Mouse (Mus musculus): ENCODE measurements around the gene Lmod3. TPM values are rescaled to one million over a fixed set of nuclear protein-coding genes. Genes with fewer than 3 reads are reported as not detected.
"Not testable (repeated sequence)": the region's sequence is repeated elsewhere in the genome, so short reads cannot be mapped to it uniquely, and the experiment has no call there.

The Lmod3 gene
- polyA plus RNA-seq, 1 experiment from 2014 or later = 0.42 TPM

DNA sequence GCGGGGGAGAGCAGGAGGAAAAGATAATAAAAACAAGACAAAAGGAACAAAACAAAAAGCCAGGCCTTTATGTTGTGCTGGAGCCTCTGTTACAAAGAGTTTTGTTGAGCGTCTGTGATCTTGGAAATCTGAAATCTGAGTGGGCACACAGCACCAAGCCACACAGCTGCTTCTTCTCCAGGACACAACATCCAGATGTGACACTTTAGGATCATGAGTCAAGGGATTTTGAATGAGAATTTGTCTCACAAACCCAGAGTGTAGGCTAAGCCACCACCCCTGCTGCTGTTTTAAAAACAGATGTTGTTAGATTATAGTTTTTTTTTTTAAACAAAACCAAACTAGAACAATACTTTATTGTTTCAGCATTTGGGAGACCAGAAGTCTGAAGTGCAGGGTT lies 19.8 kb upstream of the Lmod3 start:
- WGBS = 61% methylated on average over 2 of the region's 2 CpGs

DNA sequence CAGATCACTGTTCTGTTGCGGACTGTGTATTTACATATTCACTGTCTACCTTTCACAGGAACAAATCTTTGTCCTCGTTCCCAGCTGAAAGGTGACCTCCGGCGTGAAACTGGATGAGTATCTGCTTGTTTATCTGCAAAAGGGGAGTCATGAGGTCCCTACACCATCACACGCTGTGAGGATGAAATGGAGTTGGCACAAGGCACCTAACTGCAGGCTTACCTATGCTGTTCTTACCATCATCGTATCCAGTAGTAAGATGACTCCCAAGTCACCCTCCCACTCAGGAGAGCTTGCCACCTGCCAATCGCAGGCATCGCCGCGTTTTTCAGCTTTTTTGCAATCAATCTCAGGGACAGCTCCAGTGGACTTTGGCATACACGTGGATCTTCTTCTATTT lies 17.0 kb upstream of the Lmod3 start:
- no peak for ATAC-seq (ENCODE audit: low FRiP score)
- no peaks in the 10 kb centered on the region for H3K27me3 ChIP-seq (ENCODE audit: control insufficient read depth, insufficient read depth, low read length)
- H3K9me3 ChIP-seq (ENCODE audit: control insufficient read depth, low read length) = no peaks in the 10 kb centered on the region
- no peak for DNase-seq (ENCODE audit: low spot score)
- H3K4me2 ChIP-seq (replicated peaks; ENCODE audit: low read depth, low read length) = no peak overlapping the region
- 85% methylated on average over 11 of the region's 11 CpGs for WGBS
- no peaks in the 10 kb centered on the region for H3K4me1 ChIP-seq (replicated peaks; ENCODE audit: control insufficient read depth, insufficient read depth, low read length)
- H3K27ac ChIP-seq (ENCODE audit: low read depth, low read length) = no peak overlapping the region
- no peak overlapping the region for H3K4me3 ChIP-seq (ENCODE audit: low read depth, low read length)
- no peaks in the 10 kb centered on the region for H3K36me3 ChIP-seq (ENCODE audit: control insufficient read depth, insufficient read depth, low read length)
- no peak overlapping the region for H3K9ac ChIP-seq (ENCODE audit: low read depth, low read length)

More for the DNA sequence above, 19.8 kb upstream of the Lmod3 start:
- Histone ChIP-seq H3K36me3 (ENCODE audit: control insufficient read depth, insufficient read depth, low read length) (no peaks in the 10 kb centered on the region), H3K9me3 (ENCODE audit: control insufficient read depth, low read length) (no peaks in the 10 kb centered on the region), H3K4me1 (replicated peaks; ENCODE audit: control insufficient read depth, insufficient read depth, low read length) (no peaks in the 10 kb centered on the region), H3K27ac (ENCODE audit: low read depth, low read length) (no peak overlapping the region), H3K27me3 (ENCODE audit: control insufficient read depth, insufficient read depth, low read length) (no peaks in the 10 kb centered on the region), H3K9ac (ENCODE audit: low read depth, low read length) (no peak overlapping the region), H3K4me2 (replicated peaks; ENCODE audit: low read depth, low read length) (no peak overlapping the region), H3K4me3 (ENCODE audit: low read depth, low read length) (no peak overlapping the region)
- DNase-seq (ENCODE audit: low spot score) (no peak), ATAC-seq (ENCODE audit: low FRiP score) (no peak)

DNA sequence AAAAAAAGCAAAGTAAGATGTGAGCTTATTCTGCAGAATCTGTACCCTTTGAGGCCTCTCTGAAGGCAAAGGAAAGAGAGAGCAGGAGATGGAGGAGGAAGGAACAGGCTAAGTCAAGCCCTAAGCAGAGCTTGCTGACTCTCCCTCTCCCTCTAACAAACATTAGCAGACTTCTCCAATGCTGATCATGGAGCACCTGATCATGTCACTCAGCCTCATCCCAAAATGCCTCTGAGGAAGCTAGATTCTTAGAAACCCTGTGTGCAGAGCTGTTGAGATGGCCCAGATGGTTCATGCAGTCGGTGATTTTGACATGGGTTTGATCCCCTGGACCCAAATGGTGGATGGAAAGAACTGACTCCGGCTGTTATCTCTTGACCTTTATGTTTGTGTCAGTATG lies 14.6 kb upstream of the Lmod3 start:
- Histone ChIP-seq H3K4me3 (ENCODE audit: low read depth, low read length) (no peak overlapping the region), H3K27me3 (ENCODE audit: control insufficient read depth, insufficient read depth, low read length) (no peaks in the 10 kb centered on the region), H3K27ac (ENCODE audit: low read depth, low read length) (no peak overlapping the region), H3K4me1 (replicated peaks; ENCODE audit: control insufficient read depth, insufficient read depth, low read length) (no peaks in the 10 kb centered on the region), H3K9me3 (ENCODE audit: control insufficient read depth, low read length) (no peaks in the 10 kb centered on the region), H3K9ac (ENCODE audit: low read depth, low read length) (no peak overlapping the region), H3K4me2 (replicated peaks; ENCODE audit: low read depth, low read length) (no peak overlapping the region), H3K36me3 (ENCODE audit: control insufficient read depth, insufficient read depth, low read length) (no peaks in the 10 kb centered on the region)
- 98% methylated on average over 2 of the region's 2 CpGs for WGBS
- no peak for DNase-seq (ENCODE audit: low spot score)
- ATAC-seq (ENCODE audit: low FRiP score) = no peak

- Histone ChIP-seq H3K9me3 (ENCODE audit: control insufficient read depth, low read length) (no peaks in the 10 kb centered on the region), H3K27me3 (ENCODE audit: control insufficient read depth, insufficient read depth, low read length) (no peaks in the 10 kb centered on the region), H3K9ac (ENCODE audit: low read depth, low read length) (no peak overlapping the region), H3K4me3 (ENCODE audit: low read depth, low read length) (no peak overlapping the region), H3K36me3 (ENCODE audit: control insufficient read depth, insufficient read depth, low read length) (no peaks in the 10 kb centered on the region), H3K4me1 (replicated peaks; ENCODE audit: control insufficient read depth, insufficient read depth, low read length) (no peaks in the 10 kb centered on the region), H3K4me2 (replicated peaks; ENCODE audit: low read depth, low read length) (no peak overlapping the region), H3K27ac (ENCODE audit: low read depth, low read length) (no peak overlapping the region)
- ATAC-seq (ENCODE audit: low FRiP score) (no peak), DNase-seq (ENCODE audit: low spot score) (no peak)
- WGBS = 77% methylated on average over 4 of the region's 4 CpGs
Observed at GRCm38 (mm10) chr6:97266661-97267060, 14.1 kb upstream of the Lmod3 start.

GRCm38 (mm10) chr6:97265705-97266104 lies 13.1 kb upstream of the Lmod3 start:
- WGBS = 87% methylated on average over 3 of the region's 3 CpGs
- no peak for DNase-seq (ENCODE audit: low spot score)

GRCm38 (mm10) chr6:97265240-97265639 lies 12.7 kb upstream of the Lmod3 start:
- no peak overlapping the region for H3K4me3 ChIP-seq (ENCODE audit: low read depth, low read length)
- WGBS = 78% methylated on average over 8 of the region's 8 CpGs
- DNase-seq (ENCODE audit: low spot score) = no peak

More at GRCm38 (mm10) chr6:97265705-97266104, 13.1 kb upstream of the Lmod3 start:
- Histone ChIP-seq H3K36me3 (ENCODE audit: control insufficient read depth, insufficient read depth, low read length) (no peaks in the 10 kb centered on the region), H3K4me2 (replicated peaks; ENCODE audit: low read depth, low read length) (no peak overlapping the region), H3K4me1 (replicated peaks; ENCODE audit: control insufficient read depth, insufficient read depth, low read length) (no peaks in the 10 kb centered on the region), H3K27me3 (ENCODE audit: control insufficient read depth, insufficient read depth, low read length) (no peaks in the 10 kb centered on the region), H3K9ac (ENCODE audit: low read depth, low read length) (no peak overlapping the region), H3K27ac (ENCODE audit: low read depth, low read length) (no peak overlapping the region), H3K4me3 (ENCODE audit: low read depth, low read length) (no peak overlapping the region), H3K9me3 (ENCODE audit: control insufficient read depth, low read length) (no peaks in the 10 kb centered on the region)
- ATAC-seq (ENCODE audit: low FRiP score) = no peak

DNA sequence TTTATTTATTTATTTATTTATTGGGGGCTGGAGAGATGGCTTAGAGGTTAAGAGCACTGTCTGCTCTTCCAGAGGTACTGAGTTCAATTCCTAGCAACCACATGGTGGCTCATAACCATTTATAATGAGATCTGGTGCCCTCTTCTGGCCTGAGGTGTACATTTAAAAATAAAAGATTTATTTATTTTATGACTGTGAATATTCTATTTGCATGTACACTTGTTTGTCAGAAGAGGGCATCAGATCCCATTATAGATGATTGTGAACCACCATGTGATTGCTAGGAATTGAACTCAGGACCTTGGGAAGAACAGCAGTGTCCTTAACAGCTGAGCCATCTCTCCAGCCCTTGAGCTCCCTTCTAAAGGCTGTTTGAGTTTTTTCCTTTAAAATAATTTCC lies 11.2 kb upstream of the Lmod3 start:
- H3K9ac ChIP-seq (ENCODE audit: low read depth, low read length); H3K4me2 ChIP-seq (replicated peaks; ENCODE audit: low read depth, low read length); H3K4me3 ChIP-seq (ENCODE audit: low read depth, low read length); H3K9me3 ChIP-seq (ENCODE audit: control insufficient read depth, low read length); DNase-seq (ENCODE audit: low spot score); ATAC-seq (ENCODE audit: low FRiP score); H3K27ac ChIP-seq (ENCODE audit: low read depth, low read length); H3K4me1 ChIP-seq (replicated peaks; ENCODE audit: control insufficient read depth, insufficient read depth, low read length); H3K36me3 ChIP-seq (ENCODE audit: control insufficient read depth, insufficient read depth, low read length); H3K27me3 ChIP-seq (ENCODE audit: control insufficient read depth, insufficient read depth, low read length): not testable (repeated sequence)

More at GRCm38 (mm10) chr6:97265240-97265639, 12.7 kb upstream of the Lmod3 start:
- H3K27ac ChIP-seq (ENCODE audit: low read depth, low read length) = no peak overlapping the region
- no peak for ATAC-seq (ENCODE audit: low FRiP score)
- no peaks in the 10 kb centered on the region for H3K27me3 ChIP-seq (ENCODE audit: control insufficient read depth, insufficient read depth, low read length)
- H3K9ac ChIP-seq (ENCODE audit: low read depth, low read length) = no peak overlapping the region
- H3K36me3 ChIP-seq (ENCODE audit: control insufficient read depth, insufficient read depth, low read length) = no peaks in the 10 kb centered on the region
- no peak overlapping the region for H3K4me2 ChIP-seq (replicated peaks; ENCODE audit: low read depth, low read length)
- H3K4me1 ChIP-seq (replicated peaks; ENCODE audit: control insufficient read depth, insufficient read depth, low read length) = no peaks in the 10 kb centered on the region
- no peaks in the 10 kb centered on the region for H3K9me3 ChIP-seq (ENCODE audit: control insufficient read depth, low read length)

DNA sequence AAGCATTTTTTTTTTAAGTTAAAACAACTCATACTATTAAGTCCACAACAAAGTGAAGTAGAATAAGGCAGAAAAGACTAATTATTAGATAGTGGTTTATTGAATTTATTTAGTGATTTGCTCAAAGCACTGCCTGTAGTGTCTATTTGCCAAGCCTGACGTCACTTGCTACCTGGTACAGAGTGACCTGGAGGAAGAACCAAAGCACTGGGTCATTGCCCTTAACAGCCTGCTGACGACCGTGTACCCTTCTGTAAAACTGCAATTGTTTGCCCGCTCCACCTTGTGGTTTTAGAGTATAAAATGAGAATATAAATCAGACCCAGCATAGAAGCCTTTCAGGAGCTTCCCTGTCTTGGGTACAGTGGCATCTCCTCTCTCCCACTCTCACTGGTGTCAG lies 9.7 kb upstream of the Lmod3 start:
- ATAC-seq (ENCODE audit: low FRiP score) (no peak), DNase-seq (ENCODE audit: low spot score) (no peak)
- Histone ChIP-seq H3K36me3 (ENCODE audit: control insufficient read depth, insufficient read depth, low read length) (no peaks in the 10 kb centered on the region), H3K9me3 (ENCODE audit: control insufficient read depth, low read length) (no peaks in the 10 kb centered on the region), H3K4me3 (ENCODE audit: low read depth, low read length) (no peak overlapping the region), H3K27me3 (ENCODE audit: control insufficient read depth, insufficient read depth, low read length) (no peaks in the 10 kb centered on the region), H3K9ac (ENCODE audit: low read depth, low read length) (no peak overlapping the region), H3K27ac (ENCODE audit: low read depth, low read length) (no peak overlapping the region), H3K4me1 (replicated peaks; ENCODE audit: control insufficient read depth, insufficient read depth, low read length) (no peaks in the 10 kb centered on the region), H3K4me2 (replicated peaks; ENCODE audit: low read depth, low read length) (no peak overlapping the region)
- WGBS = 75% methylated on average over 4 of the region's 4 CpGs

DNA sequence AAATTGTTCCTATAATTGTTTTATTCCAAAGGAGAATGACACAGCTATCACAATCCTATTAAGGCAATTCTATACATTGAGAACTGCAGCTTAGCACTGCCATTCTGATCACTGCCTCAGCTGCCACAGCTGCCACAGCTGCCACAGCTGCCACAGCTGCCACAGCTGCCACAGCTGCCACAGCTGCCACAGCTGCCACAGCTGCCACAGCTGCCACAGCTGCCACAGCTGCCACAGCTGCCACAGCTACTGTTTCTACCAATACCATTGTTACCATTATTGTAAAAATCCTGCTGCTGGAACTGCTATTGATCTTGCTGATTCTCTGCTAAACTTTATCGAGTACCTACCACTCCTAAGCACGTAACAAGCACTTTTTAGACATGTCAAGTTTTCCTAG lies 7.4 kb upstream of the Lmod3 start:
- H3K4me2 ChIP-seq (replicated peaks; ENCODE audit: low read depth, low read length); H3K9me3 ChIP-seq (ENCODE audit: control insufficient read depth, low read length); H3K9ac ChIP-seq (ENCODE audit: low read depth, low read length); ATAC-seq (ENCODE audit: low FRiP score); H3K27me3 ChIP-seq (ENCODE audit: control insufficient read depth, insufficient read depth, low read length); H3K4me3 ChIP-seq (ENCODE audit: low read depth, low read length); H3K27ac ChIP-seq (ENCODE audit: low read depth, low read length); H3K4me1 ChIP-seq (replicated peaks; ENCODE audit: control insufficient read depth, insufficient read depth, low read length); DNase-seq (ENCODE audit: low spot score); H3K36me3 ChIP-seq (ENCODE audit: control insufficient read depth, insufficient read depth, low read length): not testable (repeated sequence)
- 90% methylated on average over 2 of the region's 2 CpGs for WGBS
